Mouse (Mus musculus): Measurements from ENCODE around the gene Ifnl3.
"Not testable (repeated sequence)": the region's sequence is repeated elsewhere in the genome, so short reads cannot be mapped to it uniquely, and the experiment has no call there.

Ifnl3 gene

GRCm38 (mm10) chr7:28522536-28522935 lies at the start of gene Ifnl3:
Ifnl3 (plus strand) TSS chr7:28522836.
- not testable (repeated sequence) for DNase-seq (ENCODE audit: low spot score in 2 of 2)

GRCm38 (mm10) chr7:28476191-28476590 lies 46.4 kb upstream of the Ifnl3 start:
- DNase-seq (ENCODE audit: low spot score in 2 of 2) = no peak

- DNase-seq (ENCODE audit: low spot score in 2 of 2) = no peak
These were observed 45.3 kb upstream of the Ifnl3 start for GRCm38 (mm10) chr7:28477363-28477762.

- no peak for DNase-seq (ENCODE audit: low spot score in 2 of 2)
These were observed 43.8 kb upstream of the Ifnl3 start for GRCm38 (mm10) chr7:28478854-28479253.

- peak in 1 of 2 experiments; percentile 28 for DNase-seq (ENCODE audit: low spot score in 2 of 2)
These were observed 39.8 kb upstream of the Ifnl3 start for GRCm38 (mm10) chr7:28482854-28483253.

GRCm38 (mm10) chr7:28484192-28484591 lies 38.4 kb upstream of the Ifnl3 start:
- DNase-seq (ENCODE audit: low spot score in 2 of 2) = no peak

- DNase-seq (ENCODE audit: low spot score in 2 of 2) = peak in 1 of 2 experiments; percentile 27
These were observed 34.6 kb upstream of the Ifnl3 start for GRCm38 (mm10) chr7:28488030-28488491.

GRCm38 (mm10) chr7:28490410-28490809 lies 32.2 kb upstream of the Ifnl3 start:
- peak in 1 of 2 experiments; percentile 18 for DNase-seq (ENCODE audit: low spot score in 2 of 2)

- no peak for DNase-seq (ENCODE audit: low spot score in 2 of 2)
These were observed 31.7 kb upstream of the Ifnl3 start for GRCm38 (mm10) chr7:28490903-28491302.

GRCm38 (mm10) chr7:28492310-28492709 lies 30.3 kb upstream of the Ifnl3 start:
- no peak for DNase-seq (ENCODE audit: low spot score in 2 of 2)

- no peak for DNase-seq (ENCODE audit: low spot score in 2 of 2)
These were observed 27.2 kb upstream of the Ifnl3 start for GRCm38 (mm10) chr7:28495426-28495825.

GRCm38 (mm10) chr7:28505585-28505984 lies 17.1 kb upstream of the Ifnl3 start:
- no peak for DNase-seq (ENCODE audit: low spot score in 2 of 2)

GRCm38 (mm10) chr7:28509121-28509520 lies 13.5 kb upstream of the Ifnl3 start:
- not testable (repeated sequence) for DNase-seq (ENCODE audit: low spot score in 2 of 2)

- not testable (repeated sequence) for DNase-seq (ENCODE audit: low spot score in 2 of 2)
These were observed 12.1 kb upstream of the Ifnl3 start, which contains the start of gene Ifnl2 for GRCm38 (mm10) chr7:28510405-28510974. Ifnl2 (minus strand) TSS chr7:28510455.

GRCm38 (mm10) chr7:28511441-28511840 lies 11.2 kb upstream of the Ifnl3 start:
- no peak for DNase-seq (ENCODE audit: low spot score in 2 of 2)

- peak; percentile 28 to 53 for DNase-seq (ENCODE audit: low spot score in 2 of 2)
These were observed 5.5 kb downstream of the Ifnl3 start for GRCm38 (mm10) chr7:28527922-28528719.

GRCm38 (mm10) chr7:28532005-28532404 lies 9.4 kb downstream of the Ifnl3 start:
- DNase-seq (ENCODE audit: low spot score in 2 of 2) = no peak

- DNase-seq (ENCODE audit: low spot score in 2 of 2) = not testable (repeated sequence)
These were observed 16.2 kb downstream of the Ifnl3 start for GRCm38 (mm10) chr7:28538886-28539285.

GRCm38 (mm10) chr7:28540526-28540925 lies 17.9 kb downstream of the Ifnl3 start, which contains the start of gene Sycn:
Sycn (plus strand) TSS chr7:28540885.
- no peak for DNase-seq (ENCODE audit: low spot score in 2 of 2)

GRCm38 (mm10) chr7:28544051-28544601 lies 21.5 kb downstream of the Ifnl3 start:
- DNase-seq (ENCODE audit: low spot score in 2 of 2) = no peak

GRCm38 (mm10) chr7:28545048-28545890 lies 22.6 kb downstream of the Ifnl3 start:
- DNase-seq (ENCODE audit: low spot score in 2 of 2) = no peak

GRCm38 (mm10) chr7:28545891-28546210 lies 23.2 kb downstream of the Ifnl3 start:
- DNase-seq (ENCODE audit: low spot score in 2 of 2) = no peak

All from frontal cortex, postnatal 25 days (tissue).